Mouse (Mus musculus) brain, embryonic 14.5 days (tissue): ENCODE results near the gene Unc79.

Experiments used
- CTCF ChIP-seq: fragments of 200-500 bp; IDR thresholded peaks from 2 replicates; pipeline ENCODE4 v1.5.1; 2012; ENCODE audit warnings: inconsistent platforms, mild to moderate bottlenecking, moderate library complexity, borderline replicate concordance; ENCODE audit not compliant: insufficient read depth, insufficient read length; ENCODE audit errors: extremely low read depth
- POLR2A ChIP-seq: fragments of 200-500 bp; IDR thresholded peaks from 2 replicates; pipeline ENCODE4 v1.6.1; 2012; ENCODE audit warnings: mild to moderate bottlenecking, inconsistent platforms, borderline replicate concordance; ENCODE audit not compliant: poor library complexity, insufficient read depth, insufficient read length, severe bottlenecking; ENCODE audit errors: extremely low read depth

DNA sequence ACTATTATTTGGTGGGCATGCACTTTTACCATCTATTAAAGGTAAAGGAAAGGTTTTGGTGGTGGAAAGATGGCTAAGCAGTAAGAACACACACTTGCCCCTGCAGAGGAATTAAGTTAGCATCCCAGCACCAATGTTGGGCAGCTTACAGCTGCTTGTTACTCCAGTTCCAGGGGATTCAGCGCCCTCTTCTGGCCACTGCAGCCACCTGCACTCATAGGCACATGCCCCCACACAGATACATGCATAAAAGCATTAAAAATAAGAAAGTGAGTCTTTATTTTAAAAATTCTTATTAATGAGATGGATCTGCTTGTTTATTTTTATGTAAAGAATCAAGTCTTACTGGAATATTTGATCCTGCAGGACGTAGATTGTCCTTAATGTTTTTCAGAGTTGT lies 206.3 kb downstream of the Unc79 start:
- no peak for TF ChIP-seq CTCF
- no peak for TF ChIP-seq POLR2A
